Mouse (Mus musculus) liver, embryonic 11.5 days (tissue): ENCODE results near the gene Slc5a11. TPM values are rescaled to one million over a fixed set of nuclear protein-coding genes. Genes with fewer than 3 reads are reported as not detected.

Experiments
- ATAC-seq: fragments of 200-750 bp; cut with Nextera tagmentation; replicated peaks from 2 replicates; pipeline ENCODE4 v1.8.0; 2017; ENCODE audit warnings: moderate number of reproducible peaks, mild to moderate bottlenecking, moderate TSS enrichment, moderate library complexity; ENCODE audit not compliant: low FRiP score
- DNase-seq: peaks from one replicate; pipeline ENCODE4 v3.0.0-alpha.2; 2017; ENCODE audit warnings: low spot score
- H3K27ac ChIP-seq: fragments of 300-500 bp; sonication (generic); 2 replicates; pipeline ENCODE4 v1.5.1; 2014; ENCODE audit warnings: mild to moderate bottlenecking, low read depth, low read length, control low read depth
- H3K27me3 ChIP-seq: fragments of 300-500 bp; sonication (generic); replicated peaks from 2 replicates; pipeline ENCODE4 v1.6.1; 2014; ENCODE audit warnings: low read length, mixed read lengths; ENCODE audit not compliant: control insufficient read depth, insufficient read depth
- H3K36me3 ChIP-seq: fragments of 300-500 bp; sonication (generic); 2 replicates; pipeline ENCODE4 v1.6.1; 2014; ENCODE audit warnings: mild to moderate bottlenecking, low read length, moderate library complexity, mixed read lengths; ENCODE audit not compliant: control insufficient read depth, insufficient read depth
- H3K4me1 ChIP-seq: fragments of 300-500 bp; sonication (generic); replicated peaks from 2 replicates; pipeline ENCODE4 v1.6.1; 2014; ENCODE audit warnings: low read length, mixed read lengths; ENCODE audit not compliant: control insufficient read depth, insufficient read depth
- H3K4me2 ChIP-seq: fragments of 300-500 bp; sonication (generic); 2 replicates; pipeline ENCODE4 v1.6.1; 2014; ENCODE audit warnings: mild to moderate bottlenecking, control low read depth, moderate library complexity
- H3K4me3 ChIP-seq: fragments of 300-500 bp; sonication (generic); 2 replicates; pipeline ENCODE4 v1.5.1; 2014; ENCODE audit warnings: low read depth, low read length, control low read depth
- H3K9ac ChIP-seq: fragments of 300-500 bp; sonication (generic); 2 replicates; pipeline ENCODE4 v1.6.1; 2014; ENCODE audit warnings: low read depth, low read length, control low read depth
- H3K9me3 ChIP-seq: fragments of 300-500 bp; sonication (generic); 2 replicates; pipeline ENCODE4 v1.6.1; 2016; ENCODE audit warnings: low read length, inconsistent platforms, mixed read lengths; ENCODE audit not compliant: control insufficient read depth
- WGBS: fragments of 180-500 bp; shearing (Covaris S2); extraction: QIAGEN DNeasy Blood & Tissue Kit; methylation state at CpG from one replicate; pipeline ENCODE4 v1.1.7; 2014; 5-methylcytosine and 5-hydroxymethylcytosine counted together
- polyA plus RNA-seq: library from polyadenylated mRNA; unstranded; fragments of >200 nt; fragmentation: Nextera tagmentation; extraction: Ambion mirVana; gene quantifications from 2 replicates; pipeline ENCODE4 v1.2.1, GENCODE M21; 2014

The Slc5a11 gene
- polyA plus RNA-seq, 1 experiment from 2014 or later: 1.9 TPM

GRCm38 (mm10) chr7:123322452-123323121 lies 108.0 kb downstream of the Slc5a11 start:
- H3K4me3 ChIP-seq: no peak overlapping the region
- peak; percentile 37 for DNase-seq
- H3K27me3 ChIP-seq: no peaks in the 10 kb centered on the region
- H3K4me2 ChIP-seq: no peak overlapping the region
- peaks cover 22% of the 10 kb centered on the region; the same call in 1 of the 2 replicates for H3K36me3 ChIP-seq
- 72% methylated on average over 13 of the region's 13 CpGs for WGBS
- H3K27ac ChIP-seq: no peak overlapping the region; the same call in 1 of the 2 replicates
- ATAC-seq: peak; percentile 66
- H3K4me1 ChIP-seq: peaks cover 32% of the 10 kb centered on the region
- H3K9ac ChIP-seq: no peak overlapping the region
- H3K9me3 ChIP-seq: no peaks in the 10 kb centered on the region

Other genes with a start within 250 kb of the Slc5a11 start
- gene Rbbp6, start 249.1 kb upstream of the Slc5a11 start, polyA plus RNA-seq: 25.4 and 32.2 TPM in 2 replicates
- 36.4 and 41.1 TPM in 2 replicates for gene Tnrc6a, start 90.9 kb upstream of the Slc5a11 start, polyA plus RNA-seq
- 49.7 and 54.4 TPM in 2 replicates for gene Lcmt1, start 155.0 kb downstream of the Slc5a11 start, polyA plus RNA-seq
- 29.8 and 31.3 TPM in 2 replicates for gene Arhgap17, start 155.1 kb downstream of the Slc5a11 start, polyA plus RNA-seq
- gene Aqp8, start 247.5 kb downstream of the Slc5a11 start, polyA plus RNA-seq: 2.5 and 3.5 TPM in 2 replicates